Mouse (Mus musculus) layer of hippocampus, adult 18-20 months (tissue): ENCODE measurements around the gene Pramel4. TPM values are rescaled to one million over a fixed set of nuclear protein-coding genes. Genes with fewer than 3 reads are reported as not detected.
"Not testable (repeated sequence)": the region's sequence is repeated elsewhere in the genome, so short reads cannot be mapped to it uniquely, and the experiment has no call there.

Source experiments
- DNase-seq, 2 experiments: peaks; one replicate each; pipeline ENCODE4 v3.0.0; 2022; ENCODE audit warnings: low spot score in 2 of 2
- long read RNA-seq: library from polyadenylated mRNA; stranded (forward); transcript quantifications from one replicate; pipeline ENCODE4 v2.0.0, GENCODE M21; 2021
- total RNA-seq, 2 experiments: library from RNA; stranded (reverse); gene quantifications; 2 replicates each; pipeline ENCODE4 v1.2.3; 2021

Pramel4 gene
- not detected for total RNA-seq
- long read RNA-seq, result 0 reads

DNA sequence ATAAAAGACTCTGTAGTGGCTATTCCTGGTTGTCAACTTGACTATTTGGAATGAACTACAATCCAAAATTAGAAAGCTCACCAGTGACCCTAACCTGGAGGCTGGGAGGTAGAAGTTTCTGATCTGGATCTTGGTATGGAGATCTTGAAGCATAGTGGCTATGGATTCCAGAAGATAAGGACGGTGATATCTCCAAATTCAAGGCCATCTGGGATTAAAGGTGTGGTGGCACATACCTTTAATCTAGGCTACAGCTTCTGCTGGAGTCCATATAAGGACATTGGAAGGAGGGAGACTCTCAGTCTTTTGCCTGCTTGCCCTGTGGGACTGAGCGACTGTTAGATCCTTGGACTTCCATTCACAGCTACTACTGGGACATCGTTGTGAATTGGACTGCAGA lies at the start of gene Pramel4:
Gene Pramel4, plus strand, starts transcription at position 301 of the 400 bp plus-strand sequence.
- DNase-seq, result not testable (repeated sequence)

DNA sequence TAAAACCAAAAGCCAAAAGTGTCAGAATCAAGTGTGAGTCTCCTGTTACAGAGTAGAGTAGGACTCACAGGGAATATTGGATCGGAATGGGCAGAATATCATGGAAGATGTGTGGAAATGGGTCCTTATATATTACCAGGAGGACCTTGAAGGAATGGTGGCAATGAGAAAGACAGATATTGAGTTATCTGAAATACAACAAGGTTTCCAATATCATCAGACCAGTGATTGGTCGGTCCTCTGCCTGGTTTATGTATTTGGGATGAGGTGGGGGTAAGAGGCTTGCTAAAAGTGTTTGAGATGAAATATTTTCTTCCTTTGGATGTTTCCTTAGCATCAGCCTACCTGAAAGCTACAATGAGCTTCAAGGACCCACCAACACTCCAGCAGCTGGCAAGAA lies 47.2 kb downstream of the Pramel4 start, which contains the start of gene Gm13102:
Gene Gm13102, plus strand, starts transcription at position 301 of the 400 bp plus-strand sequence.
- not testable (repeated sequence) for DNase-seq

Other genes starting within 250 kb of the Pramel4 start
- not detected for gene Gm13084, start 243.0 kb upstream of the Pramel4 start, total RNA-seq
- not detected for gene Gm13103, start 212.6 kb upstream of the Pramel4 start, total RNA-seq
- not detected for gene Pramef6, start 158.7 kb upstream of the Pramel4 start, total RNA-seq
- gene Pramef25, start 108.1 kb upstream of the Pramel4 start, total RNA-seq, result not detected
- not detected for gene Gm13101, start 92.2 kb upstream of the Pramel4 start, total RNA-seq
- gene Pramef17, start 64.8 kb upstream of the Pramel4 start, total RNA-seq, result not detected
- not detected for gene Gm13102, start 47.3 kb downstream of the Pramel4 start, total RNA-seq
- not detected for gene Oog3, start 103.5 kb downstream of the Pramel4 start, total RNA-seq
- not detected for gene Oog2, start 131.6 kb downstream of the Pramel4 start, total RNA-seq
- gene C87977, start 154.2 kb downstream of the Pramel4 start, total RNA-seq, result not detected
- gene Pramel5, start 221.4 kb downstream of the Pramel4 start, total RNA-seq, result not detected